Mouse (Mus musculus): ENCODE measurements around the gene Psmd4.

DNA sequence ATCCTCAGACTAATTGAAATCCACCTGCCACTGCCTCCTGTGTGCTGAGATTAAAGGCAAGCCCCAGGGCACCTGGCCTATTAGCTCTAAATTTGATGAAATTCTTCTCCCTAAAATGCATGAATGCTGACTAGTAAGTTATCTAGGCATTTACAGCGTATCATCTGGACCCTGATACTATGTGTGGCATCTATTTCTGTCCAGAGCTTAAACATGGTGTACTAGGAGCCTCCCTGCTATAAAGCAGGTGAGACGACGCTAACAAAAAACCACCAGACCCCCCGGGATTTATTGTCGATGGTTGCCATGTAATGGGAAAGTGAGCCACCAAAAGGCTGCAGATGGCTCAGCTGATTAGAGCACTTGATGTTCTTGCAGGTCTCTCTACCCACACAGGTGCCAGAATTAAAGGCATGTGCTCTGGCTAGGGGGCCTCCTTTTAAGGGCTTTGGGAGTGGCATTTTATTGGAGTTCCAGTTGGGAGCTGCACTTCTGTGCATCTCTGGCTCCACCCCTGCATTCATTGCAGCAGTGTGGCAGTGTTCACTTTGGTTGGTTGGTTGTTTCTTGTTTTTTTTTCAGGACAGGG, 15.3 kb downstream of the Psmd4 start:
- no peak for TF ChIP-seq CHD2 (IDR thresholded peaks at IDR 0.05; ENCODE audit: low read length)
- TF ChIP-seq MXI1 (IDR thresholded peaks at IDR 0.05; ENCODE audit: low read depth, low read length), result no peak
- TF ChIP-seq USF2 (conservative IDR thresholded peaks at IDR 0.05; ENCODE audit: low read depth, low read length), result no peak
- no peak for TF ChIP-seq EP300 (IDR thresholded peaks at IDR 0.05; ENCODE audit: low read length)
